Mouse (Mus musculus) cerebellum, adult 2 months (tissue): ENCODE results near the gene Cfi.

ENCODE experiments used
- CTCF ChIP-seq: fragments of 200-500 bp; IDR thresholded peaks from 2 replicates; pipeline ENCODE4 v1.5.1; 2011; ENCODE audit warnings: low read depth, mild to moderate bottlenecking, control low read depth, low read length, moderate library complexity, borderline replicate concordance; ENCODE audit not compliant: insufficient read depth
- POLR2A ChIP-seq: fragments of 200-500 bp; IDR thresholded peaks from 2 replicates; pipeline ENCODE4 v1.6.1; 2011; ENCODE audit warnings: low read length, control low read depth, borderline replicate concordance; ENCODE audit not compliant: insufficient read depth

- no peak for TF ChIP-seq CTCF
- TF ChIP-seq POLR2A = no peak
Observed at GRCm38 (mm10) chr3:129846846-129847245, 11.2 kb downstream of the Cfi start.
